Mouse (Mus musculus) midbrain, embryonic 11.5 days (tissue): ENCODE measurements around the gene Vmn1r194. TPM values are rescaled to one million over a fixed set of nuclear protein-coding genes. Genes with fewer than 3 reads are reported as not detected.
"Not testable (repeated sequence)": the region's sequence is repeated elsewhere in the genome, so short reads cannot be mapped to it uniquely, and the experiment has no call there.

Experiments used
- ATAC-seq: fragments of 200-750 bp; cut with Nextera tagmentation; 2 replicates; pipeline ENCODE4 v1.8.0; 2017; ENCODE audit warnings: moderate TSS enrichment, moderate library complexity; ENCODE audit not compliant: low FRiP score
- DNase-seq: peaks from one replicate; pipeline ENCODE4 v3.0.0; 2015; ENCODE audit warnings: low spot score; ENCODE audit errors: missing footprints
- H3K27ac ChIP-seq: fragments of 300-500 bp; sonication (generic); 2 replicates; pipeline ENCODE4 v1.5.1; 2014; ENCODE audit warnings: low read depth, low read length
- H3K27me3 ChIP-seq: fragments of 300-500 bp; sonication (generic); 2 replicates; pipeline ENCODE4 v1.6.1; 2014; ENCODE audit warnings: mild to moderate bottlenecking, low read length, moderate library complexity, mixed read lengths; ENCODE audit not compliant: control insufficient read depth, insufficient read depth
- H3K36me3 ChIP-seq: fragments of 300-500 bp; sonication (generic); 2 replicates; pipeline ENCODE4 v1.6.1; 2014; ENCODE audit warnings: mild to moderate bottlenecking, low read length, moderate library complexity, mixed read lengths; ENCODE audit not compliant: control insufficient read depth, insufficient read depth
- H3K4me1 ChIP-seq: fragments of 300-500 bp; sonication (generic); 2 replicates; pipeline ENCODE4 v1.6.1; 2014; ENCODE audit warnings: low read length; ENCODE audit not compliant: control insufficient read depth, insufficient read depth
- H3K4me2 ChIP-seq: fragments of 300-500 bp; sonication (generic); 2 replicates; pipeline ENCODE4 v1.6.1; 2014; ENCODE audit warnings: mild to moderate bottlenecking, moderate library complexity
- H3K4me3 ChIP-seq: fragments of 300-500 bp; sonication (generic); 2 replicates; pipeline ENCODE4 v1.5.1; 2014; ENCODE audit warnings: low read depth, low read length
- H3K9ac ChIP-seq: fragments of 300-500 bp; sonication (generic); 2 replicates; pipeline ENCODE4 v1.6.1; 2014; ENCODE audit warnings: low read length
- H3K9me3 ChIP-seq: fragments of 300-500 bp; sonication (generic); 2 replicates; pipeline ENCODE4 v1.6.1; 2016; ENCODE audit warnings: low read length; ENCODE audit not compliant: control insufficient read depth
- WGBS: fragments of 180-500 bp; shearing (Covaris S2); extraction: QIAGEN DNeasy Blood & Tissue Kit; methylation state at CpG from one replicate; pipeline ENCODE4 v1.1.7; 2014; 5-methylcytosine and 5-hydroxymethylcytosine counted together
- microRNA-seq: library from miRNA; unstranded; fragments of <30 nt; microRNA quantifications from one replicate; pipeline ENCODE4, GENCODE M21; 2017
- polyA plus RNA-seq: library from polyadenylated mRNA; unstranded; fragments of >200 nt; fragmentation: Nextera tagmentation; extraction: Ambion mirVana; gene quantifications from 2 replicates; pipeline ENCODE4 v1.2.1, GENCODE M21; 2014

Gene Vmn1r194
- polyA plus RNA-seq, result not detected in 2 replicates

DNA sequence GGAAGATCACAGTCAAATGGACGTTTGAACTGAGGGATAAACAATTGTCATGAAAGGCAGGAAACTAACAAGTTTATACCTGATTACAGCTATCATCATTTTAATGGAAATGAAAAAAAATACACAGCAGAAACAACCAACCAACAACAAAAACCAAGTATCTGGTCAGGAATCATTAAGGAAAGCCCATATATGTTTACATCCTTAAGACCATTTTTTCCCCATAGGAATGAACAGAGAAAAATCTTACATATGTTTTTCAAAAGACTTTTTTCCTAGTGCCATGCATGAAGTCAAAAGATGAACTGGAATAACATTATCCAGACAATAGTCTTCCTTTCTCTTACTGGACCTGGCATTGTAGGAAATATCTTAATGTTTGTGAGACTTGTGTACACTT, at the start of gene Vmn1r194:
Gene Vmn1r194 (plus strand): TSS at position 301 of the 400 bp plus-strand sequence.
- DNase-seq (no peak), ATAC-seq (no peak)
- no peaks in the 10 kb centered on the region for H3K27me3 ChIP-seq
- H3K4me3 ChIP-seq, result no peak within 1 kb of the TSS
- no peak within 1 kb of the TSS for H3K4me2 ChIP-seq
- no peaks in the 10 kb centered on the region for H3K9me3 ChIP-seq
- no peak within 1 kb of the TSS for H3K27ac ChIP-seq
- 74% methylated on average over 1 of the region's 1 CpGs for WGBS
- H3K9ac ChIP-seq, result no peak within 1 kb of the TSS
- H3K4me1 ChIP-seq, result no peaks in the 10 kb centered on the region
- no peaks in the 10 kb centered on the region for H3K36me3 ChIP-seq

DNA sequence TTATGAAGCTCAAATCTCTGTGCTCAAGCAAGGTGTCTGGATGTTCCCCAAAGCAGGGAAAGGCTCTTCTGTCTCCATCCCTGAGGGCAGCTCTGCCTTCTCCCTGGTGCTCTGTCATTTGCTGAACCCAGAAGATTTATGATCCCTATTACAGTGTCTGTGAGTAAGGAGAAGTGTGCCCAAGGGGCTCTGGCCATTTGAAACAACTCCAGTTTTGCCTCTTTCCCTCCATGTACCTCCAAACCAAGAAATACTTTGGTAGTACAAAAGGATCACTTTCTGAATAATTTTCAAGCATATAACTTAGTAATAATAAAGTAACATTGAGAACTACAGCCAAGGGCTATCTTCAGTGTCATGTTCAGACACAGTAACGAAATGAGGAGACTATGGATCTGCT, 21.0 kb upstream of the Vmn1r194 start, which contains the start of gene Vmn1r193:
Gene Vmn1r193 (minus strand): TSS at position 101 of the 400 bp plus-strand sequence.
- not testable (repeated sequence) for H3K27me3 ChIP-seq, H3K27ac ChIP-seq, H3K4me3 ChIP-seq, H3K36me3 ChIP-seq, DNase-seq, H3K4me2 ChIP-seq, ATAC-seq, H3K9me3 ChIP-seq, H3K4me1 ChIP-seq, H3K9ac ChIP-seq
- WGBS, result 86% methylated on average over 1 of the region's 1 CpGs

DNA sequence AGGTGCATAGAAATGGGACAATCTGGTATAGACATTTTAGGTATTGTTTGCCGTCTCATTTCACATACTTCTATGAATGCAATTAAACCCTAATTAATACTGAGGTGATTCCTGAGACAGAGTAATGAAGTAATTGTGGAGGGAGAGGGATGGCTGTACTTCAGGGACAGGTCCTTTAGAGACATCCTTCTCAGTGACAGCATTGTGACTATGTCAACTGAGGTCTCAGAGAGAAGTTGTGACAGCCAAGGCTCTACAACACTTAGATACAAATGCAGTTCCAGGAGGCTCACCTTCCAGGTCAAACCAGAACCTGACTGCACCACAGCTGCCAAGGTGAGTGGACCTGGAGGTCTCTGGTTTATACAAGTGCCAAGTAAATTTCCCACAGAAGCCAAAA, 26.2 kb downstream of the Vmn1r194 start, which contains the start of gene Vmn1r195:
Gene Vmn1r195 (plus strand): TSS at position 301 of the 400 bp plus-strand sequence.
- not testable (repeated sequence) for H3K9me3 ChIP-seq, H3K27me3 ChIP-seq, H3K4me2 ChIP-seq, H3K36me3 ChIP-seq, ATAC-seq, DNase-seq, H3K4me3 ChIP-seq, H3K9ac ChIP-seq, H3K27ac ChIP-seq, H3K4me1 ChIP-seq
- 88% methylated on average over 1 of the region's 1 CpGs for WGBS

DNA sequence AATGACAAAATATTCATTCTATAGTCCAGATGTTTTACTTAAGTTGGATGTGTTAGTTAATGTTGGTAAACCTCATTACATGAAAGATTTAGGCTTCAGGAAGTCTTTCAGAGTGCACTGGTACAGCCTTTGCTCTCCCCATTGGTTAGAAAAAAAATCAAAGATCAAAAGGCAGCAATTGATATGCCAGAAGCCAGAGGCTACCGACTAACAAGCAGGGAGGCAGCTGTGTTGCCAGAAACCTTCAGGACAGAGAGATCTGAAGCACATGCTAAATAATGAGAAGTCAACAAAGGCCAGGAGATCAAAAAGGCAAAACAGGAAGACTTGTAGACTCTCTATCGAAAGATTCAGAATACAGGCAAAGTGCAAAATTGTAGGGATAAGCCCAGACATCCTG, 27.7 kb downstream of the Vmn1r194 start:
- WGBS, result 38% methylated on average over 2 of the region's 2 CpGs
- no peak for ATAC-seq
- Histone ChIP-seq H3K9me3 (no peaks in the 10 kb centered on the region), H3K4me3 (no peak overlapping the region), H3K4me2 (no peak overlapping the region), H3K4me1 (no peaks in the 10 kb centered on the region), H3K36me3 (no peaks in the 10 kb centered on the region), H3K27ac (no peak overlapping the region), H3K27me3 (no peaks in the 10 kb centered on the region), H3K9ac (no peak overlapping the region)
- DNase-seq, result no peak

DNA sequence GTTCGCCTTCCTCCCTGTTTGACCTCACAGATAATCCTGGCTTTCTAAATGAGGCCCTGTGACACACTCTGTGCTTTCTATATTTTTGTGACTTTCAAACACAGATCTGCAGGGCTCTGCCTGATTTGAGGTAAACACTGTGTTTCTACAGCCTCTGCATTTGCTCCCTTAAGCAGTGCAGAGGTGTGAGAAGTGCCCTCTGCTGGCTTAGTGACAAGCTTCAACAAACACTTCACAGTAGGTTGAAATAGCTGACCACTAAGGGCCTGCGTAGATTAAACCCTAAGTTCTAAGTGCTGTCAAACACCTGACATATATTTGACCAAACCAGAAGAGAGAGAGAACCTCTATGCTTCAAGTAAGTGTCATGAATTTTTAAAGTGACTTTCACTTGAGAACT, 40.6 kb downstream of the Vmn1r194 start:
- no peak overlapping the region for H3K27ac ChIP-seq
- no peaks in the 10 kb centered on the region for H3K9me3 ChIP-seq
- DNase-seq (no peak), ATAC-seq (0 out of 2 replicates have a peak, but pooled peaks have one; percentile 54)
- no peaks in the 10 kb centered on the region for H3K4me1 ChIP-seq
- H3K27me3 ChIP-seq, result no peaks in the 10 kb centered on the region
- no peak overlapping the region for H3K4me2 ChIP-seq
- 82% methylated on average over 2 of the region's 2 CpGs for WGBS
- H3K9ac ChIP-seq, result no peak overlapping the region
- H3K4me3 ChIP-seq, result no peak overlapping the region
- H3K36me3 ChIP-seq, result no peaks in the 10 kb centered on the region

DNA sequence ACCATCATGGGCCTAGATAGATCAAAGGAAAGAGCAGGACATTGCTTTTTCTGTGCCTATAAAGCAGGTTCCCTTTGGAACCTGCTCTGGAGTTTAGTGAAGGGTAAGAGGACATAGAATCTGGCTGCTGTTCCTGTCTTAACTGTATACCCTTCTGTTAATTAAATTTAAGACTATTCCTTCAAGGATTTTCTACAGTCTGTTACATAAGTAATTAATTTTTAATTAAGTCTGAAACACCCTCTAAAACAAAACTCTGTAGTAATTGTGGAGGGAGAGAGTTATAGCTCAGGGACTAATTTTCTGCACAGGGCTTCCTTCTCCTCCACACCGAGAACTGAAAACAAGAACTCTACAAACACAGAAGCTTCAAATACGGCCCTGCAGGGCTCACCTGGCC, 45.6 kb downstream of the Vmn1r194 start, which contains the start of gene Vmn1r196:
Gene Vmn1r196 (plus strand): TSS at position 301 of the 400 bp plus-strand sequence.
- Histone ChIP-seq H3K4me3 (no peak within 1 kb of the TSS), H3K4me2 (no peak within 1 kb of the TSS), H3K9ac (no peak within 1 kb of the TSS), H3K9me3 (no peaks in the 10 kb centered on the region), H3K27ac (no peak within 1 kb of the TSS), H3K27me3 (no peaks in the 10 kb centered on the region), H3K36me3 (no peaks in the 10 kb centered on the region), H3K4me1 (no peaks in the 10 kb centered on the region)
- no peak for DNase-seq
- WGBS, result 89% methylated on average over 2 of the region's 2 CpGs
- no peak for ATAC-seq

Small RNA genes lying within 50 kb of the gene (microRNA-seq; reads per million reads assigned to microRNA genes)
- not detected for gene Gm23282
- not detected for gene Gm25084

Other genes with a start within 250 kb of the Vmn1r194 start
- gene Prss16, start 234.5 kb upstream of the Vmn1r194 start, polyA plus RNA-seq, result 0.10 and 0.37 TPM in 2 replicates
- 6.3 and 6.8 TPM in 2 replicates for gene Hist1h2ah, start 208.6 kb upstream of the Vmn1r194 start, polyA plus RNA-seq
- 9.9 and 11.3 TPM in 2 replicates for gene Hist1h2bk, start 208.3 kb upstream of the Vmn1r194 start, polyA plus RNA-seq
- gene Hist1h4i, start 202.9 kb upstream of the Vmn1r194 start, polyA plus RNA-seq, result 43.8 and 43.9 TPM in 2 replicates
- 46.4 and 70.6 TPM in 2 replicates for gene Hist1h2ag, start 201.3 kb upstream of the Vmn1r194 start, polyA plus RNA-seq
- 9.9 and 12.6 TPM in 2 replicates for gene Hist1h2bj, start 201.0 kb upstream of the Vmn1r194 start, polyA plus RNA-seq
- not detected in 2 replicates for gene Vmn1r188, start 159.8 kb upstream of the Vmn1r194 start, polyA plus RNA-seq
- gene Vmn1r189, start 138.4 kb upstream of the Vmn1r194 start, polyA plus RNA-seq, result not detected in 2 replicates
- gene Vmn1r191, start 60.2 kb upstream of the Vmn1r194 start, polyA plus RNA-seq, result not detected in 2 replicates
- gene Vmn1r192, start 53.1 kb upstream of the Vmn1r194 start, polyA plus RNA-seq, result not detected in 2 replicates
- gene Vmn1r193, start 21.1 kb upstream of the Vmn1r194 start, polyA plus RNA-seq, result not detected in 2 replicates
- not detected in 2 replicates for gene Vmn1r195, start 26.3 kb downstream of the Vmn1r194 start, polyA plus RNA-seq
- not detected in 2 replicates for gene Vmn1r196, start 45.7 kb downstream of the Vmn1r194 start, polyA plus RNA-seq
- not detected in 2 replicates for gene Vmn1r197, start 80.4 kb downstream of the Vmn1r194 start, polyA plus RNA-seq
- gene Vmn1r198, start 106.1 kb downstream of the Vmn1r194 start, polyA plus RNA-seq, result not detected in 2 replicates
- not detected in 2 replicates for gene Vmn1r199, start 135.6 kb downstream of the Vmn1r194 start, polyA plus RNA-seq
- 0.20 TPM in 1 of 2 replicates, not detected in the other for gene Vmn1r200, start 146.2 kb downstream of the Vmn1r194 start, polyA plus RNA-seq
- not detected in 2 replicates for gene Vmn1r201, start 227.7 kb downstream of the Vmn1r194 start, polyA plus RNA-seq